Mouse (Mus musculus): Measurements from ENCODE around the gene Sgtb. TPM values are rescaled to one million over a fixed set of nuclear protein-coding genes. Genes with fewer than 3 reads are reported as not detected.

Sgtb gene
- total RNA-seq, 2 experiments from 2014 or later: 0.52 to 0.71 TPM

GRCm38 (mm10) chr13:104108651-104109287, 772 bp upstream of the Sgtb start:
- DNase-seq: no peak
- intact Hi-C loops (cut with DNase I): no loop called here

GRCm38 (mm10) chr13:104109816-104110521, 428 bp downstream of the Sgtb start:
- intact Hi-C loops (cut with DNase I): no loop called here
- DNase-seq: peak; percentile 8 to 25

- intact Hi-C loops (cut with DNase I): no loop called here
- DNase-seq: no peak
Measured at GRCm38 (mm10) chr13:104110526-104110925, 985 bp downstream of the Sgtb start.

GRCm38 (mm10) chr13:104112266-104112900, 2.8 kb downstream of the Sgtb start:
- intact Hi-C loops (cut with DNase I): no loop called here
- DNase-seq: no peak

- intact Hi-C loops (cut with DNase I): no loop called here
- no peak for DNase-seq
Measured at GRCm38 (mm10) chr13:104113782-104114181, 4.2 kb downstream of the Sgtb start.

- DNase-seq: no peak
- intact Hi-C loops (cut with DNase I): no loop called here
Measured at GRCm38 (mm10) chr13:104114827-104115226, 5.3 kb downstream of the Sgtb start.

GRCm38 (mm10) chr13:104122078-104122840, 12.7 kb downstream of the Sgtb start:
- DNase-seq: no peak
- intact Hi-C loops (cut with DNase I): no loop called here

GRCm38 (mm10) chr13:104123662-104124381, 14.3 kb downstream of the Sgtb start:
- intact Hi-C loops (cut with DNase I): no loop called here
- DNase-seq: no peak

GRCm38 (mm10) chr13:104132561-104132960, 23.0 kb downstream of the Sgtb start:
- DNase-seq: no peak
- intact Hi-C loops (cut with DNase I): no loop called here

GRCm38 (mm10) chr13:104134510-104135085, 25.1 kb downstream of the Sgtb start:
- intact Hi-C loops (cut with DNase I): no loop called here
- no peak for DNase-seq

- intact Hi-C loops (cut with DNase I): no loop called here
- peak; percentile 53 to 64 for DNase-seq
Measured at GRCm38 (mm10) chr13:104139369-104140209, 30.0 kb downstream of the Sgtb start.

GRCm38 (mm10) chr13:104144871-104145270, 35.3 kb downstream of the Sgtb start:
- DNase-seq: no peak
- intact Hi-C loops (cut with DNase I): no loop called here

GRCm38 (mm10) chr13:104145646-104146045, 36.1 kb downstream of the Sgtb start:
- intact Hi-C loops (cut with DNase I): no loop called here
- DNase-seq: no peak

- DNase-seq: no peak
- intact Hi-C loops (cut with DNase I): no loop called here
Measured at GRCm38 (mm10) chr13:104154180-104154579, 44.6 kb downstream of the Sgtb start.

- DNase-seq: no peak
- intact Hi-C loops (cut with DNase I): no loop called here
Measured at GRCm38 (mm10) chr13:104155106-104155505, 45.6 kb downstream of the Sgtb start.

- intact Hi-C loops (cut with DNase I): no loop called here
Measured at GRCm38 (mm10) chr13:104155686-104156085, 46.1 kb downstream of the Sgtb start.

GRCm38 (mm10) chr13:104171711-104172110, 62.2 kb downstream of the Sgtb start:
- no peak for DNase-seq
- intact Hi-C loops (cut with DNase I): no loop called here

More at GRCm38 (mm10) chr13:104155686-104156085, 46.1 kb downstream of the Sgtb start:
- no peak for DNase-seq

GRCm38 (mm10) chr13:104172498-104172897, 63.0 kb downstream of the Sgtb start:
- no peak for DNase-seq
- intact Hi-C loops (cut with DNase I): no loop called here

- intact Hi-C loops (cut with DNase I): no loop called here
Measured at GRCm38 (mm10) chr13:104176874-104177273, 67.3 kb downstream of the Sgtb start.

More at GRCm38 (mm10) chr13:104176874-104177273, 67.3 kb downstream of the Sgtb start:
- DNase-seq: no peak

Measured in gastrocnemius, postnatal 36 days (tissue).